Mouse (Mus musculus): ENCODE results near the gene R3hcc1l.
A peak's percentile ranks its signal among the peaks of the same experiment; 100 is the strongest.

The R3hcc1l gene

GRCm38 (mm10) chr19:42518620-42519310 is at the start of gene R3hcc1l:
Gene R3hcc1l (plus strand): TSS chr19:42518759.
- DNase-seq (ENCODE audit: extremely low spot score, low read depth, low spot score): peak; percentile 54

- no peak for DNase-seq (ENCODE audit: extremely low spot score, low read depth, low spot score)
These were observed 47.0 kb upstream of the R3hcc1l start for GRCm38 (mm10) chr19:42471571-42471970.

GRCm38 (mm10) chr19:42472831-42473230 is 45.7 kb upstream of the R3hcc1l start:
- DNase-seq (ENCODE audit: extremely low spot score, low read depth, low spot score): peak; percentile 33

GRCm38 (mm10) chr19:42477769-42478168 is 40.8 kb upstream of the R3hcc1l start:
- DNase-seq (ENCODE audit: extremely low spot score, low read depth, low spot score): no peak

- DNase-seq (ENCODE audit: extremely low spot score, low read depth, low spot score): no peak
These were observed 40.3 kb upstream of the R3hcc1l start for GRCm38 (mm10) chr19:42478303-42478702.

GRCm38 (mm10) chr19:42485443-42485842 is 33.1 kb upstream of the R3hcc1l start:
- no peak for DNase-seq (ENCODE audit: extremely low spot score, low read depth, low spot score)

GRCm38 (mm10) chr19:42487261-42487660 is 31.3 kb upstream of the R3hcc1l start:
- DNase-seq (ENCODE audit: extremely low spot score, low read depth, low spot score): no peak

- DNase-seq (ENCODE audit: extremely low spot score, low read depth, low spot score): no peak
These were observed 25.2 kb upstream of the R3hcc1l start for GRCm38 (mm10) chr19:42493257-42493917.

- no peak for DNase-seq (ENCODE audit: extremely low spot score, low read depth, low spot score)
These were observed 14.4 kb upstream of the R3hcc1l start for GRCm38 (mm10) chr19:42504156-42504555.

GRCm38 (mm10) chr19:42509625-42510024 is 8.9 kb upstream of the R3hcc1l start:
- no peak for DNase-seq (ENCODE audit: extremely low spot score, low read depth, low spot score)

- DNase-seq (ENCODE audit: extremely low spot score, low read depth, low spot score): no peak
These were observed 8.0 kb upstream of the R3hcc1l start for GRCm38 (mm10) chr19:42510276-42511171.

- no peak for DNase-seq (ENCODE audit: extremely low spot score, low read depth, low spot score)
These were observed 2.9 kb upstream of the R3hcc1l start for GRCm38 (mm10) chr19:42515656-42516055.

GRCm38 (mm10) chr19:42516121-42516520 is 2.4 kb upstream of the R3hcc1l start:
- no peak for DNase-seq (ENCODE audit: extremely low spot score, low read depth, low spot score)

GRCm38 (mm10) chr19:42517957-42518619 is 471 bp upstream of the R3hcc1l start:
- DNase-seq (ENCODE audit: extremely low spot score, low read depth, low spot score): peak; percentile 24

- DNase-seq (ENCODE audit: extremely low spot score, low read depth, low spot score): no peak
These were observed 1.2 kb downstream of the R3hcc1l start for GRCm38 (mm10) chr19:42519760-42520159.

- DNase-seq (ENCODE audit: extremely low spot score, low read depth, low spot score): no peak
These were observed 6.1 kb downstream of the R3hcc1l start for GRCm38 (mm10) chr19:42524703-42525102.

GRCm38 (mm10) chr19:42529992-42530437 is 11.5 kb downstream of the R3hcc1l start:
- DNase-seq (ENCODE audit: extremely low spot score, low read depth, low spot score): no peak

GRCm38 (mm10) chr19:42534427-42534826 is 15.9 kb downstream of the R3hcc1l start:
- DNase-seq (ENCODE audit: extremely low spot score, low read depth, low spot score): no peak

- no peak for DNase-seq (ENCODE audit: extremely low spot score, low read depth, low spot score)
These were observed 19.0 kb downstream of the R3hcc1l start for GRCm38 (mm10) chr19:42537600-42537999.

GRCm38 (mm10) chr19:42538911-42539310 is 20.4 kb downstream of the R3hcc1l start:
- DNase-seq (ENCODE audit: extremely low spot score, low read depth, low spot score): no peak
